Mouse (Mus musculus): ENCODE data around the gene Syne2.
"Not testable (repeated sequence)": the region's sequence is repeated elsewhere in the genome, so short reads cannot be mapped to it uniquely, and the experiment has no call there.

Gene Syne2

GRCm38 (mm10) chr12:76104596-76105351, 286.8 kb downstream of the Syne2 start:
- no peak for DNase-seq (ENCODE audit: low spot score)

DNA sequence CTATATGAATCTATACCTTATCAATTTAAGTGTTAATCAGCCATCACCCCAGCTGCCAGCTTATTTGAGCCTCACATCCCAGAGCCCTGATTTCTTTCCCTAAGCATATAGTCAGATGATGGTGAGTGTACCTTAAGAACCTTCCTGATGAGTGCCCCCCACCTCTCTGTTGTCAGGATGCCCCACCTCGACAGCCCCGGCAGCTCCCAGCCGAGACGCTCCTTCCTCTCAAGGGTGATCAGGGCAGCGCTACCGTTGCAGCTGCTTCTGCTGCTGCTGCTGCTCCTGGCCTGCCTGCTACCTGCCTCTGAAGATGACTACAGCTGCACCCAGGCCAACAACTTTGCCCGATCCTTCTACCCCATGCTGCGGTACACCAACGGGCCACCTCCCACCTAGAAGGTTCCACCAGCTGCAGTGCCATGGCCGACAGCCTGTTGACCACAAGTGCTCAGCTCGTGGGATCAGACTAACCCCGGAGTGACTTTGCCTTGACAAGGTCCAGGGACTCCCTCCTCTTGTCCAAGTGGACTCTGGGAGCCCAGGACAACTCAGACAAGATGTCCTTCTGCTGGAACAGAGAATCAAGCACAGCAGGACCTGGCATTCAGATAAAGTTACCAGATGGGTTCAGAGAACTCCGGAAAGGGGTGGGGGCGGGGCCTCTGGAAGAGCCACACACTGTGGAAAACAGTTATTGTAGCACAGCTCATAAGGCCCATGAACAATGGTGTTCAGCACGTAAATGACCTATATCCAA, 291.9 kb downstream of the Syne2 start:
- DNase-seq (ENCODE audit: low spot score) = no peak

- DNase-seq (ENCODE audit: low spot score) = peak; percentile 55
Measured at GRCm38 (mm10) chr12:76111046-76111445, 293.1 kb downstream of the Syne2 start.

DNA sequence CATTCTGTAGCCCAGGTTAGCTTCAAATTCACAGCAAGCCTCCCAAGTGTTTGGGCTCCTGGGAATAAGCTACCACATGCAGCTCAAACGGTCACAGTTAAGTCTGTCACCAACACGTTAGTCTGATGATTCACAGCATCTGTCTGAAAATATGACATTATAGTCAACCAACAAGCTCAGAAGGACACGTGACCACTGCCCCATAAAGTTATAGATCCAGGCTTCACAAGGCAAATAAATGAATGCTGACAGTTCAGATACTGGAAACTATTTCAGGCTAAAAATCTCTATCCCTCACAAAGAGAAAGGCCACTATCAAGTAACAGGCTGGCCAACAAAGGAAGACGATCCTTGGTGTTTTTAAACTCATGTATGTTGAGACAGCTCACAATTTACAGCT, 298.6 kb downstream of the Syne2 start:
- no peak for DNase-seq (ENCODE audit: low spot score)

DNA sequence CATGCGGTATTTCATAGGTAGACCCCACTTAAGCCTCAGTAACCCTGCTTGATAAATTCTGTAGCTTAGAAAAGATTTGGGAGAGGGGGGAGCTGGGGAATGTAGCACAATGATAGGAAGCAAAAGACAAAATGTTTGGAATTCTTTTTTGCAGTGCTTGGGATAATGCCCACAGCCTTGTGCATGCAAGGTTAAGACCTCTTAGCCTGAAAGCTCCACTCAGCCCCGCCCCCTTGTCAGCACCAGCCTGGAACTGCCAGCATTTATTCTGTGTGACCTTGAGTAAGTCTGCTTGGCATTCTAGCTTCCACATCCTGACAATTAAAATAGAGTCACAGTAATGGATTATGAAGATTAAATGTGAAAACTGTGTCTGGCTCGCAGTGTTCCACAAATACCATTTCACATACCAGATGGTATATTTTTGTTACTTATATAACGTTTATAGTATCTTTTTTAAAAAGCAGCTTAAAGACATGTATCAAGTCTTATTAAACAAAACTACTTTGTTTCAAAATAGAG, 299.8 kb downstream of the Syne2 start:
- peak; percentile 81 for DNase-seq (ENCODE audit: low spot score)

GRCm38 (mm10) chr12:76123223-76123622, 305.3 kb downstream of the Syne2 start:
- DNase-seq (ENCODE audit: low spot score) = no peak

- peak; percentile 65 for DNase-seq (ENCODE audit: low spot score)
Measured at GRCm38 (mm10) chr12:76128306-76128705, 310.4 kb downstream of the Syne2 start.

DNA sequence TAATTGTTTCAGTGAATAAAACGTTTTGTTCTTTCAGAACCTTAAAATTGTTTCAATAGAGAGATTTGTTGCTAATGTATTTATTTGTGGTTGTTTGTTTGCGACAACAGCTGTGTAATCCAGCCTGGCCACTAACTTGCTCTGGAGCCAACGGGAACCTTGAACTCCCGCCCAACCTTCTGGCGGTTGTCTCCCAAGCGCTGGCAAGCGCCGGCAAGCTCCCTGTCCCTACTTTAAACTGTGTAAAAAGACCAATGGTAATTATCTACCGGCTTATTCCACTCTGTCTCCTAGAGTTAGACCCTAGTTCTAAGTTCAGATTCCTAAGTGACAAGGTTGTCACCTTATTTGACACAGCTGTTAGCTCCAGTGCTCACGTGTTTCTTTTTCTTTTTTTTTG, 310.9 kb downstream of the Syne2 start:
- peak; percentile 77 for DNase-seq (ENCODE audit: low spot score)

GRCm38 (mm10) chr12:76130281-76130680, 312.3 kb downstream of the Syne2 start:
- peak; percentile 68 for DNase-seq (ENCODE audit: low spot score)

DNA sequence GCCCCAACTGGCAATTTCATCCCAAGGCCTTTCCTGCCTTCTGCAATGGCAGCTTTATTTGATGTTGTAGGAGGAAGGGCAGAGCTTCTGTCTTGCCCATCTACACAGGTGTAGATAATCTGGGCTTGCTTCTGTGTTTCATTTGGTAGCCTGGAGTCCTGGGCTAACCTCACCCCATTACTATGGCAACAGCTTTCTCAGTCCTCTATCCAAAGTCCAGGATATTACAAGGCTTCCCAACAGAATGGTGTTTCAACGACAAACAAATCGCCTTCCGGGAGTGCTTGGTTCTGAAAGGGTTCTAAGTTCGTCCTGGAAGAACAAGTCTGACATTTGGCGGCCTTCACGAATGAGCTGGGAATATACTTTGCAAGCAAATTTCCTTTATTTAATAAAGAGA, 313.0 kb downstream of the Syne2 start:
- DNase-seq (ENCODE audit: low spot score) = no peak

DNA sequence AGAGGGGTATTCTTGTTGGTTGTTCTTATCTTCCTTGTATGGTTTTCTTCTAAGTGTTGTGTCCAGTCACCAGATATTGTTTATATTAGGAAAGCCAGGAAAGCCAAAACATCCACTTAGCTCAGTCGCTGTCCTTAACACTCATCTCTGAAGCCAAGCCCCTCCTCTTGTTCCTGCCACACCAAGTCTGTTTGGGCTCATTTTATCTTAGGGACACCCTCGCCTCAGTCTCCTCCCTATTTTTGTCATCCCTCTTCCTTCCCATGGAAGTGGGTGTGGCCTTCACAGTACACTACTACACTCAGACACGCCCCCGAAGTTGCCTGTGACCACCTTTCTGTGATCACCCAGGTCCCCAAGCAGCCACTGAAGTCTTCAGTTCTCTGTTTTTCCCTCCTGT, 314.7 kb downstream of the Syne2 start:
- no peak for DNase-seq (ENCODE audit: low spot score)

DNA sequence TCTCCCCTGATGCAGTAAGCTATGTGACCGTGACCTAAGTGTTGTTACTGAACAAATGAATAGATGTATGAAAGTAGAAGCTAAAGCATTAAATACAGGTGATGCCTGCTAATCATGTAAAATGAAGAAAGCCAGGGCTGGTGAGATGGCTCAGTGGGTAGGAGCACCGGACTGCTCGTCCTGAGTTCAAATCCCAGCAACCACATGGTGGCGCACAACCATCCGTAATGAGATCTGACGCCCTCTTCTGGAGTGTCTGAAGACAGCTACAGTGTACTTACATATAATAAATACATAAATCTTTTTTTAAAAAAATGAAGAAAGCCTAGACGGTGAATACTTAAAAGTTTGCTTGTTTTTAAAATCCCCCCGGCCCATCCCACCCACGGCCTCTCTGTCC, 315.1 kb downstream of the Syne2 start:
- DNase-seq (ENCODE audit: low spot score) = not testable (repeated sequence)

DNA sequence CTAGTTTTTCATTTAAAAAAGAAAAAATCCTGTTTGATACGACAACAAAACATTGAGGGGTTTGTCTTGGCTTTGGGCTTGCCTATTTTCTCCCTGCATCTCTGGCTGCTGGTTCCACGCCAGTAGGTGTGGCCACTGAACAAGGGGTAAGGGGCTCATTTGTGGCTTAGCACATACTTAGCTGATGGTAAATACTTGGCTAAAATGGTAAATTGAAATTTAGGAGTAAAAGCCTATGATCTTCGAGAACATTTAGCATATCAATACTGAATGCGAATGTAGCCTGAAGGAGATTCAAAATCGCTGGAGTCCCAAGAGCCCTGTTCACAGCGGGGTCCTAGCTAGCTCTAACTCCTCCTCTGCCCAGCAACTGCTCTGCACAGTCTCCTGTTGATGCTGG, 318.8 kb downstream of the Syne2 start:
- no peak for DNase-seq (ENCODE audit: low spot score)

DNA sequence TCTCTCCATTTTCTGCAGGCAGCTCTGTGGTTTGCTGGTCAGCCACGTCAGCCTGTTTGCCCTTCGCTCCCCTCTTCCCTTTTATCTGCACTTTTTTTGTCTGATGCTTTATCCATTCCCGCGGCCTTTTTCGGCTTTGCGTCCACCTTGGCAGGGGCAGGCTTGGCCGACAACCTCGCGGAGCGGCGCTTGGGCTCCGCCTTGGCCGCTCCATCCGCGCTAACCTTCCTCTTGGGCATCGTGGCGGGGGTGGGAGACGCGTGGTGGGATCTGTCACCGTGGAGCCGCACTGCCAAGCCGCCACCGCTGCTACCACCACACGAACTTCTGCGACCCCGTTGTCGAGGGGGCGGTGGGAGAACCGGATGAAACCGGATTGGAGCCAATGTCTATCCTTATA, 334.5 kb downstream of the Syne2 start:
- not testable (repeated sequence) for DNase-seq (ENCODE audit: low spot score)

All from testis, postnatal 10 days (tissue).